8 mouse cellular contexts compared by ENCODE assay signal in genomic region chr2:168169800-168170113, GRCm38 (mm10). TPM values are rescaled to one million over a fixed set of nuclear protein-coding genes. Genes with fewer than 3 reads are reported as not detected.
DNase-seq lines count a peak whose midpoint lies in the region; ATAC-seq and TF ChIP-seq lines count a peak whose summit lies in the region.

No protein-coding gene starts in this region.

- intact Hi-C loops in gastrocnemius, adult 2 months (cut with DNase I): no loop called here
- intact Hi-C loops in gastrocnemius, postnatal 14 days (cut with DNase I; ENCODE audit: low total_unique reads): no loop called here

- H3K9me3 ChIP-seq in liver, embryonic 12.5 days (replicated peaks): no peaks in the 10 kb centered on the region
- no peaks in the 10 kb centered on the region for H3K9me3 ChIP-seq in stomach, embryonic 16.5 days (replicated peaks; ENCODE audit: control insufficient read depth, low read length)

- H3K36me3 ChIP-seq in liver, embryonic 12.5 days: peaks cover 15% of the 10 kb centered on the region; the same call in 1 of the 2 replicates
- no peaks in the 10 kb centered on the region for H3K36me3 ChIP-seq in stomach, embryonic 16.5 days (ENCODE audit: control insufficient read depth, insufficient read depth, low read length)

- WGBS in liver, embryonic 12.5 days (ENCODE audit: insufficient replicate concordance): 13% methylated on average over 9 of the region's 9 CpGs
- WGBS in stomach, embryonic 16.5 days: 6% methylated on average over 9 of the region's 9 CpGs

- H3K4me2 ChIP-seq in liver, embryonic 12.5 days: peak overlapping the region; percentile 74
- H3K4me2 ChIP-seq in stomach, embryonic 16.5 days (ENCODE audit: low read depth, low read length): peak overlapping the region; percentile 49

- H3K4me1 ChIP-seq in liver, embryonic 12.5 days: peaks cover 56% of the 10 kb centered on the region
- H3K4me1 ChIP-seq in stomach, embryonic 16.5 days (ENCODE audit: control insufficient read depth, insufficient read depth, low read length): peaks cover 36% of the 10 kb centered on the region

- ATAC-seq in liver, embryonic 12.5 days: 0 out of 2 replicates have a peak, but pooled peaks have one; percentile 20
- no peak; the same call in 1 of the 2 replicates for ATAC-seq in stomach, embryonic 16.5 days (ENCODE audit: insufficient read depth, low FRiP score)

- peak overlapping the region; percentile 68 for H3K27ac ChIP-seq in gastrocnemius, adult 2 months
- peak overlapping the region; percentile 87 for H3K27ac ChIP-seq in liver, embryonic 12.5 days
- peak overlapping the region; percentile 83 for H3K27ac ChIP-seq in stomach, embryonic 16.5 days (ENCODE audit: low read length)

- no peak for TF ChIP-seq CTCF in gastrocnemius, adult 2 months (IDR thresholded peaks at IDR 0.05)

- peak overlapping the region; percentile 67 for H3K9ac ChIP-seq in liver, embryonic 12.5 days
- H3K9ac ChIP-seq in stomach, embryonic 16.5 days (ENCODE audit: low read length): peak overlapping the region; percentile 58

- no peaks in the 10 kb centered on the region for H3K27me3 ChIP-seq in liver, embryonic 12.5 days (replicated peaks)
- H3K27me3 ChIP-seq in stomach, embryonic 16.5 days (ENCODE audit: control insufficient read depth, insufficient read depth, low read length): no peaks in the 10 kb centered on the region

- peak overlapping the region; percentile 70 for H3K4me3 ChIP-seq in gastrocnemius, adult 2 months
- peak overlapping the region; percentile 45 for H3K4me3 ChIP-seq in liver, embryonic 12.5 days
- peak overlapping the region; percentile 27 for H3K4me3 ChIP-seq in stomach, embryonic 16.5 days (replicated peaks; ENCODE audit: low read length)

- DNase-seq in gastrocnemius, adult 2 months: no peak
- DNase-seq in gastrocnemius, postnatal 14 days: no peak
- DNase-seq in thymus, postnatal 4 days: peak; percentile 23
- DNase-seq in thymus, postnatal 0 days (ENCODE audit: low spot score): no peak
- no peak for DNase-seq in layer of hippocampus, postnatal 25 days (ENCODE audit: extremely low spot score in 1 of 2, low spot score in 1 of 2)
- no peak for DNase-seq in retina, embryonic 14.5 days (ENCODE audit: low spot score)

RNA-seq across cellular contexts. Expression of gene Adnp, which starts 37.2 kb away (rescaled TPM):
- total RNA-seq in gastrocnemius, adult 2 months (2021): 10 to 100 TPM; 14.6 to 16.2 TPM
- total RNA-seq in gastrocnemius, postnatal 14 days (2021): 10 to 100 TPM; 19.4 to 23.0 TPM
- 4.8 and 7.9 TPM in 2 replicates for polyA plus RNA-seq in thymus, postnatal 0 days (2015; fragmentation: Nextera tagmentation; extraction: Ambion mirVana)
- 7.7 and 8.6 TPM in 2 replicates for polyA plus RNA-seq in liver, embryonic 12.5 days (2016; fragmentation: Nextera tagmentation; extraction: Ambion mirVana)
- polyA plus RNA-seq in stomach, embryonic 16.5 days (2015; fragmentation: Nextera tagmentation; extraction: Ambion mirVana): 1.0 and 1.4 TPM in 2 replicates
- total RNA-seq in layer of hippocampus, postnatal 25 days (2021): 100 to 1,000 TPM in 1 of 2 experiments, 10 to 100 TPM in 1; 78.3 to 102 TPM
